Comparison of ENCODE assay signal across 27 mouse cellular contexts in the genomic region with DNA sequence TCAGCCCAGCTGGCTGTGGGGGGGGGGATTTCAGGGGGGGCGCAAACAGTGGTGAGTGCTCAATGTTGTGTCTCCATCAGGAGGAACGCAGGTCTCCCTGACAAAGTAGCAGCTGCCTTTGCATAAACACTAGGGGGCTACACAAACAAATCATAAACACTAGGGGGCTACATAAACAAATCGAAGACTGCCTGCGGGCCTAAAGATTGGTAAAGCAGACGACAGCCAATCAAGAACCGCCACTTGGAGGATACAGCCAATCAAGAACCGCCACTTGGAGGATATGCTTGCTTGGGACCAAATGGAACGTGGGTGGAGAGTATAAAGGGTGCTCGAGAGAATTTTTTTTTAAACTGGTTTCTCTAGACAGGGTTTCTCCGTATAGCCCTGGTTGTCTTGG. TPM values are rescaled to one million over a fixed set of nuclear protein-coding genes. Genes with fewer than 3 reads are reported as not detected.
"Had no signal": no experiment of that assay in that cellular context is flagged by ENCODE, and none has a peak within 500 bp of the region (broad histone marks: within the 10 kb centered on the region; RNA-seq: fewer than 3 reads in every experiment).

No protein-coding gene starts in this region.

- ATAC-seq: intestine, embryonic 15.5 days; liver, embryonic 12.5 days; midbrain, embryonic 13.5 days; midbrain, embryonic 16.5 days had no signal

- H3K36me3 ChIP-seq: intestine, embryonic 15.5 days; kidney, embryonic 15.5 days; limb, embryonic 10.5 days; limb, embryonic 13.5 days; liver, embryonic 12.5 days; lung, embryonic 15.5 days; midbrain, embryonic 10.5 days; midbrain, embryonic 13.5 days; neural tube, embryonic 13.5 days; stomach, embryonic 15.5 days had no signal

- H3K27ac ChIP-seq: intestine, embryonic 15.5 days; kidney, embryonic 15.5 days; layer of hippocampus, adult 2 months; limb, embryonic 10.5 days; limb, embryonic 13.5 days; liver, embryonic 12.5 days; lung, embryonic 15.5 days; midbrain, embryonic 10.5 days; midbrain, embryonic 13.5 days; neural tube, embryonic 13.5 days; stomach, embryonic 15.5 days had no signal

- H3K9ac ChIP-seq: intestine, embryonic 15.5 days; kidney, embryonic 15.5 days; limb, embryonic 13.5 days; liver, embryonic 12.5 days; lung, embryonic 15.5 days; midbrain, embryonic 13.5 days; neural tube, embryonic 13.5 days; stomach, embryonic 15.5 days had no signal

- DNase-seq: kidney, adult 11 months; kidney, adult 8-10 months; kidney, postnatal 10 days; kidney, postnatal 4 days; layer of hippocampus, adult 9-11 months; liver; lung, postnatal 36 days; right cerebral cortex, postnatal 25 days; spleen, adult 18-20 months; thymus, postnatal 25 days had no signal

- H3K4me2 ChIP-seq: intestine, embryonic 15.5 days; kidney, embryonic 15.5 days; limb, embryonic 13.5 days; liver, embryonic 12.5 days; lung, embryonic 15.5 days; midbrain, embryonic 13.5 days; neural tube, embryonic 13.5 days; stomach, embryonic 15.5 days had no signal

- H3K9me3 ChIP-seq: intestine, embryonic 15.5 days; kidney, embryonic 15.5 days; limb, embryonic 10.5 days; limb, embryonic 13.5 days; liver, embryonic 12.5 days; lung, embryonic 15.5 days; megakaryocyte, embryonic 14.5 days; midbrain, embryonic 10.5 days; midbrain, embryonic 13.5 days; neural tube, embryonic 13.5 days; stomach, embryonic 15.5 days had no signal

- H3K4me3 ChIP-seq: intestine, embryonic 15.5 days; kidney, embryonic 15.5 days; layer of hippocampus, adult 2 months; limb, embryonic 10.5 days; limb, embryonic 13.5 days; liver, embryonic 12.5 days; lung, embryonic 15.5 days; megakaryocyte, embryonic 14.5 days; midbrain, embryonic 10.5 days; midbrain, embryonic 13.5 days; myocyte; neural tube, embryonic 13.5 days; stomach, embryonic 15.5 days had no signal

RNA-seq across cellular contexts. Expression of a gene that starts 1.7 kb away (rescaled TPM):
- total RNA-seq: monocyte, adult 5-6 weeks; neutrophil, adult 5-6 weeks had no signal
- polyA plus RNA-seq: limb, embryonic 10.5 days; liver, embryonic 12.5 days; liver, embryonic 16.5 days; midbrain, embryonic 10.5 days; midbrain, embryonic 13.5 days; myocyte; neural tube, embryonic 13.5 days had no signal

RNA-seq across cellular contexts. Expression of a gene that starts 11.9 kb away (rescaled TPM):
- total RNA-seq: monocyte, adult 5-6 weeks; neutrophil, adult 5-6 weeks had no signal
